Mouse (Mus musculus) cerebellum, adult 2 months (tissue): ENCODE results near the gene Srgap3. TPM values are rescaled to one million over a fixed set of nuclear protein-coding genes. Genes with fewer than 3 reads are reported as not detected.

ENCODE experiments used
- DNase-seq, 2 experiments: peaks; one replicate each; pipeline ENCODE4 v3.0.0; 2021
- H3K27ac ChIP-seq: fragments of 200-500 bp; 2 replicates; pipeline ENCODE4 v1.5.1; 2012; ENCODE audit warnings: low read length, control low read depth, inconsistent platforms; ENCODE audit not compliant: insufficient read depth
- H3K27me3 ChIP-seq: fragments of 200-500 bp; 2 replicates; pipeline ENCODE4 v1.6.1; 2012; ENCODE audit warnings: inconsistent platforms, mild to moderate bottlenecking, low read length, moderate library complexity; ENCODE audit not compliant: control insufficient read depth, insufficient read depth
- H3K4me1 ChIP-seq: fragments of 200-500 bp; 2 replicates; pipeline ENCODE4 v1.6.1; 2011; ENCODE audit warnings: low read length; ENCODE audit not compliant: control insufficient read depth, insufficient read depth
- H3K4me3 ChIP-seq: fragments of 200-500 bp; replicated peaks from 2 replicates; pipeline ENCODE3; 2011; ENCODE audit warnings: mild to moderate bottlenecking, low read depth, low read length, control low read depth; ENCODE audit not compliant: insufficient read depth
- CTCF ChIP-seq: fragments of 200-500 bp; IDR thresholded peaks from 2 replicates; pipeline ENCODE4 v1.5.1; 2011; ENCODE audit warnings: low read depth, mild to moderate bottlenecking, control low read depth, low read length, moderate library complexity, borderline replicate concordance; ENCODE audit not compliant: insufficient read depth
- POLR2A ChIP-seq: fragments of 200-500 bp; IDR thresholded peaks from 2 replicates; pipeline ENCODE4 v1.6.1; 2011; ENCODE audit warnings: low read length, control low read depth, borderline replicate concordance; ENCODE audit not compliant: insufficient read depth
- WGBS: fragments of 180-500 bp; shearing (Covaris S2); methylation state at CpG from one replicate; pipeline ENCODE4 v1.1.7; 2018; 5-methylcytosine and 5-hydroxymethylcytosine counted together
- polyA plus RNA-seq: library from polyadenylated mRNA; depleted of rRNA; stranded (reverse); fragments of >200 nt; gene quantifications from 2 replicates; pipeline ENCODE4 v1.2.3, GENCODE M21; 2012; rRNA removed

Srgap3 gene
- polyA plus RNA-seq, result 99.2 and 101 TPM in 2 replicates

DNA sequence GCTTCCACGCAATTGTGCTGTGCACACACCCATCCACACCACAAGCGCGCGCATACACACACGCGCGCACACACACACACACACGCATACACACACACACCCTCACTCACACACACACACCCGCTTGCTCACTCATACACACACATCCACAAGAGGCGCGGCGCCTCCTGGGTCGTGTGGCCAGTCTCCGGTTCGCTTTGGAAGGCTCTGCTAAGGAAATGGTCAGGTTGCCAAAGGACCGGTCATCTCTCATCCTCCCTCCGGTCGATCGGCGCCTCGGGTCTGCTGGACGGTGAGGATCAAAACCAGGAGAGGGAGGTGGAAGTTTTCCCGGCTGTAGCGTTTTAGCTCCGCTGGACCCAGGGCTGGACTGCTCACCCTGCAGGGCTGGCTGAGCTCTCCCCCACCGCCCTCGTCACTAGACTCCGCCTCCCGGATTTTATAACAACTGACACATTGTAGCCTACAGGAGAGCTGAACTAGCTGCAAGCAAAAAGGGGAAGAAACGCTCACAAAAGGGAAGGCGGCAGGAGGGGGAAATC lies at the start of gene Srgap3:
Gene Srgap3, minus strand, starts transcription at position 372 of the 542 bp plus-strand sequence.
- Histone ChIP-seq H3K4me3 (peak within 1 kb of the TSS; percentile 70), H3K27me3 (no peaks in the 10 kb centered on the region), H3K27ac (peak within 1 kb of the TSS; percentile 75), H3K4me1 (peaks cover 9% of the 10 kb centered on the region)
- TF ChIP-seq CTCF, result no peak
- TF ChIP-seq POLR2A, result peak; percentile 86
- peak; percentile 91 to 94 for DNase-seq
- WGBS, result under 1% methylated on average over 31 of the region's 31 CpGs

DNA sequence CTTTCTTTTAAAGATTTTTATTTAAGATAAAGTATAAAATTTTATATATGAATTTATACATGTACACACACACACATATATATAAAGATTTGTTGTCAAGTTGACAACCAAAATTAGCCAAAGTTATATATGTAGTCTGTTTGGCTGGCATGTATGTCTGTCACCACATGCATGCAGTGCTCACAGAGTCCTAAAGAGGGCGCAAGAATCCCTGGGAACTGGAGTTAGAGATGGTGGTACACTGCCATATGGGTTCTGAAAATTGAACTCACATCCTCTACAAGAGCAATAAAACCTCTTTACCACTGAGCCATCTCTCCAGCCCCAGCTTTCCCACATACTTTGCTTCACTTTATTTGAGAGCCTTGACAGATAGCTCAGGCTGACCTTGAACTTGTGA lies 48.6 kb upstream of the Srgap3 start:
- no peak for TF ChIP-seq CTCF
- TF ChIP-seq POLR2A, result no peak
- Histone ChIP-seq H3K27ac (no peak overlapping the region), H3K4me1 (no peaks in the 10 kb centered on the region), H3K4me3 (no peak overlapping the region), H3K27me3 (no peaks in the 10 kb centered on the region)
- no peak for DNase-seq
- 43% methylated on average over 1 of the region's 1 CpGs for WGBS

DNA sequence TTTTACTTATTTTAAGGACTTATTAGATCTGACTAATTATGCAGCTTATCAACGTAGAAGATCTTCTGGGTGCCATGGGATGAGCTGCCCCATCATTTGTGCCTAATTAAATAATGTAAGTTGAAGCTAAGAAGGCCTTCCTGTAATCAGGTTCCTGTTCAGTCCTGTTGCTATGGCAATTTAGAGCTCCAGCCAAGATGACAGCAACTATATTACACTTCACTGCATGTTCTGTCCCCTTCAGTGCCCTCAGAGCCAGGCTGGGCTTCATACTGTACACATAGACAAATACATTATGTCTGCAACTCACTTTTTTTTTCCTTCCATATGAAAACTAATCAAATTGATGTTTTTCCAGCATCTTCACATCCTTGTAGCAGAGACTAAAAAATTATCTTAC lies 43.1 kb upstream of the Srgap3 start:
- WGBS, result 50% methylated on average over 1 of the region's 1 CpGs
- H3K4me1 ChIP-seq, result no peaks in the 10 kb centered on the region

DNA sequence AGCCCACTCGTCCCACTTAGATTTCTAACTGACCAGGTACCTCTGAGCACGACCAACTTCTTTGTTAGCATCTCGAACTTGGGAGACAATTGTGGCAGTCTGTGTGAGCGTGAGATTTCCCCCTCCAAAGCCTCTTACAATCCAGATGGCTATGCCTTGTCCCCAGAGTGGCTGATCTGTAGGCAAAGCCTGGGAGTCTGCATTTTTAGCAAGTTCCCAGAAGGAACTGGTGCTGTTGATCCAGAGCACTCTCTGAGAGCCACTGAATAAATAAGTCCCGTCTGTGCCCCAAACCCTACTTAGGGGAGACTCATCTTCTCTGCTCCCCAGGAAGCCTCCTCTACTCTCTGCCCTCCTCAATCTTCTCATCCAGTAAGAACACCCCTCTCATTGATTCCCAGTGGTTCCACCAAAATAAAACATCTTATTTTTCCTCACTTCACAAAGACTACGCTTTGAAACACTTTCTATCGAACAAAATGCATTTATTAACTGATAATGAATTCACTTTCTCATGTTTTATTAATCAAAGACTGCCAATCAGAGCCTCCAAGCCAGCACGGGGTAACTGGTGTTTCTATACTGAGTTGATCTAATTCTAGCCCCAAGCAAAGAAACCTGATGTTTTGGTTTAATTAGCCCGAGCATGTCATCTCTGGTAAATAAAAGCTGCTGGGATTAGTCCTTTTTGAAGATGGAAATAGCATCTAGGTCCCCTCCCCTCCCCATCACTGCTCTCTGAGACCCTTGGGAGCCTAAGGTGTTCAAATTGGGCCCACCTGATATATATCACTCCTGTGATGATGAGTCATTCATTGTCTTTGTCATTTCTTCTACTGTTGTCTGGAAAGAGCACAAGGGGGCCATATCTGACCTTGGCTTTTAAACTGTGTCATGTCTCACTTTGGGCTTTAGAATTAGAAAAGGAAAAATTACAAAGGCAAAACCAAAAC lies 38.6 kb upstream of the Srgap3 start:
- Histone ChIP-seq H3K27me3 (no peaks in the 10 kb centered on the region), H3K4me3 (no peak overlapping the region), H3K27ac (no peak overlapping the region), H3K4me1 (no peaks in the 10 kb centered on the region; the same call in 1 of the 2 replicates)
- no peak for DNase-seq
- 55% methylated on average over 9 of the region's 9 CpGs for WGBS
- TF ChIP-seq POLR2A, result no peak
- no peak for TF ChIP-seq CTCF

More for the DNA sequence above, 43.1 kb upstream of the Srgap3 start:
- no peak for DNase-seq
- H3K27ac ChIP-seq, result no peak overlapping the region
- TF ChIP-seq POLR2A (no peak), CTCF (no peak)
- H3K4me3 ChIP-seq, result no peak overlapping the region
- no peaks in the 10 kb centered on the region for H3K27me3 ChIP-seq

DNA sequence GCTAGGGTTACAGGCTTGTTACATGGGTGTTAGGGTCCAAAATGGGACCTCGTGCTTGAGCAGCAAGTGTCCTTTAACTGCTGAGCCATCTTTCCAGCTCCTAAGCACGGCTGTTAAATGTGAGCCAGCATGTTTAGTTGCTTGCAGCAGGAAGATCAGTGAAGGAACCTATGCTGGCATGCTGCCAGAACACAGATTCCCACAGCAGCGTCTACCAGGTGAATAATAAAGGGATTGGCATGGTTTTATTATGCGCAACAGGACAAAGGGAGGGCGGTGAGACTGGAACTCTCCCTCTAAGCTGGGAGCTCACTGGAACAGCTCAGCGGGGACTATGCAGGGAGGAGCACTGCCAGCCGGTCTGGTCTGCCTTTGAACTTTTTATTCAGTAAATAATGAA lies 35.2 kb upstream of the Srgap3 start:
- DNase-seq, result peak in 1 of 2 experiments; percentile 28
- H3K27ac ChIP-seq, result no peak overlapping the region
- H3K4me3 ChIP-seq, result no peak overlapping the region
- H3K27me3 ChIP-seq, result no peaks in the 10 kb centered on the region
- TF ChIP-seq CTCF, result no peak
- no peak for TF ChIP-seq POLR2A
- 17% methylated on average over 7 of the region's 7 CpGs for WGBS
- H3K4me1 ChIP-seq, result peaks cover 3% of the 10 kb centered on the region

DNA sequence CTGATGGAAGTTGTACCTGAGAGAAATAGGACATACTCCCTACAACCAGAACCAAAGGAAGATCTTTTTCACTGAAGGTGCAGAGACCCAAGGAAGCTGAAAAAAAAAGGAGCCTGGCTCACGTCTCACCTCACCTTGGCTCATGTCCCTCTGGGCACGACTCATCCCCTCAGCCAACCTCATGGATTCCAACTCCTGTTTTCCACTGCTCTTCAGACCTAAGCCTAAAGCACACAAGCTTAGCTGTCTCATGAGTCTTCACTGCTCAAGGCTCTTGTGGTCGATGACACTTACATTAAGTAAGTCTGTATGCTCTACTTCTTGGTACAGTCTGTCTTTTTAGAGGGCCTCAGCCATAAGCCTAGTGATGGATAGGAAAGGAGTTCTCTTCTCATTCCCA lies 31.9 kb upstream of the Srgap3 start:
- Histone ChIP-seq H3K27me3 (no peaks in the 10 kb centered on the region), H3K27ac (no peak overlapping the region), H3K4me1 (peaks cover 5% of the 10 kb centered on the region), H3K4me3 (no peak overlapping the region)
- TF ChIP-seq CTCF, result no peak
- no peak for TF ChIP-seq POLR2A
- no peak for DNase-seq
- 58% methylated on average over 3 of the region's 3 CpGs for WGBS

DNA sequence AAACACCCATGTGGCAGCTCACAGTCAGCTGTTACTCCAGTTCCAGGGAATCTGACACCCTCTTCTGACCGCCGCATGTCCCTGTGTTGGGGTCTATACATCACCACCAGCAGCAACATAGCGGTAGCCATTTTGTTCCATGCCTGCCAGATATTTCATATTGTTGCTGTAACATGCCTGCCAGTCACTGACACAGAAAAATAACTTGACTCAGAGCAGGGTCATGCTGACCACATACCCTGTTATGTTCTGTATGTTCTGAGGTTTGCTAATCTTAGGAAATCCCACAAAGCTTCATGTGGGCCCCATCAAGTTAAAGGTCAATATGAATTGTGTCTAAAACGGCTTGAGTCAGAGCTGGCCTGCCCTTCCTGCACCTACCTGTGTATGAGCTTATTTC lies 30.2 kb upstream of the Srgap3 start:
- 74% methylated on average over 4 of the region's 4 CpGs for WGBS
- TF ChIP-seq CTCF, result no peak
- no peak for TF ChIP-seq POLR2A
- no peak overlapping the region for H3K4me3 ChIP-seq
- no peak overlapping the region for H3K27ac ChIP-seq
- peaks cover 5% of the 10 kb centered on the region for H3K4me1 ChIP-seq
- H3K27me3 ChIP-seq, result no peaks in the 10 kb centered on the region
- no peak for DNase-seq
